Mouse (Mus musculus) kidney, embryonic 16.5 days (tissue): ENCODE results near the gene Lamtor1. TPM values are rescaled to one million over a fixed set of nuclear protein-coding genes. Genes with fewer than 3 reads are reported as not detected.
"Not testable (repeated sequence)": the region's sequence is repeated elsewhere in the genome, so short reads cannot be mapped to it uniquely, and the experiment has no call there.

Experiments
- ATAC-seq: fragments of 200-750 bp; cut with Nextera tagmentation; 2 replicates; pipeline ENCODE4 v1.8.0; 2017; ENCODE audit warnings: moderate TSS enrichment; ENCODE audit not compliant: low FRiP score, low TSS enrichment
- H3K27ac ChIP-seq: fragments of 300-500 bp; sonication (generic); 2 replicates; pipeline ENCODE4 v1.5.1; 2014; ENCODE audit warnings: low read length
- H3K27me3 ChIP-seq: fragments of 300-500 bp; sonication (generic); 2 replicates; pipeline ENCODE4 v1.6.1; 2014; ENCODE audit warnings: low read length, control low read depth, mixed read lengths; ENCODE audit not compliant: insufficient read depth
- H3K36me3 ChIP-seq: fragments of 300-500 bp; sonication (generic); 2 replicates; pipeline ENCODE4 v1.6.1; 2014; ENCODE audit warnings: low read length, control low read depth, mixed read lengths; ENCODE audit not compliant: insufficient read depth
- H3K4me1 ChIP-seq: fragments of 300-500 bp; sonication (generic); 2 replicates; pipeline ENCODE4 v1.6.1; 2014; ENCODE audit warnings: low read length, control low read depth, mixed read lengths; ENCODE audit not compliant: insufficient read depth
- H3K4me2 ChIP-seq: fragments of 300-500 bp; sonication (generic); replicated peaks from 2 replicates; pipeline ENCODE4 v1.6.1; 2014; ENCODE audit warnings: low read depth, low read length
- H3K4me3 ChIP-seq: fragments of 300-500 bp; sonication (generic); 2 replicates; pipeline ENCODE4 v1.5.1; 2014; ENCODE audit warnings: mild to moderate bottlenecking, low read length
- H3K9ac ChIP-seq: fragments of 300-500 bp; sonication (generic); replicated peaks from 2 replicates; pipeline ENCODE4 v1.6.1; 2014; ENCODE audit warnings: low read length
- H3K9me3 ChIP-seq: fragments of 300-500 bp; sonication (generic); 2 replicates; pipeline ENCODE4 v1.6.1; 2016; ENCODE audit warnings: low read length, control low read depth
- WGBS: fragments of 180-500 bp; shearing (Covaris S2); extraction: QIAGEN DNeasy Blood & Tissue Kit; methylation state at CpG from one replicate; pipeline ENCODE4 v1.1.7; 2014; 5-methylcytosine and 5-hydroxymethylcytosine counted together
- polyA plus RNA-seq: library from polyadenylated mRNA; unstranded; fragments of >200 nt; fragmentation: Nextera tagmentation; extraction: Ambion mirVana; gene quantifications from 2 replicates; pipeline ENCODE4 v1.2.1, GENCODE M21; 2015

Lamtor1 gene
- polyA plus RNA-seq, 1 experiment from 2014 or later, result 183 TPM

DNA sequence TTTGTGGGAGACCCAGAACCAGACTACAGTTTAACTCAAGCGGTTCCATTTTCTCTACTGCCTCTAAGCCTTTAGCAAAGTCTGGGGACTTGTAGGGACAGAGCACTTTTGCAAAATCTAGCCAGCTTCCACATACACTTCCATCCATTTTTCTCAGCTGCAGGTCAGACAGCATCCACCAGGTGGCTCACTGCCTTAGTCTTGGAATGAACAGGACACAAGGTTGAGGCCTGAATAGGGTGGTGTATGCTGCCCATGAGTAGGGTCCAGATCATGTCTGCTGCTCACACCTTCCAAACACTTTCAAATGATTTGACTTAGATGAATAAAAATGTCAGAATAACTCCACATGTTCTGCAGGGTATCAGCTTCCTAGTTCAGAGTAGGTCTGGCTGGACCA is 12.4 kb downstream of the Lamtor1 start:
- Histone ChIP-seq H3K9me3 (no peaks in the 10 kb centered on the region), H3K4me2 (no peak overlapping the region), H3K27me3 (no peaks in the 10 kb centered on the region), H3K4me1 (no peaks in the 10 kb centered on the region), H3K9ac (no peak overlapping the region), H3K27ac (no peak overlapping the region), H3K4me3 (no peak overlapping the region), H3K36me3 (peaks cover 24% of the 10 kb centered on the region)
- ATAC-seq, result peak; percentile 87
- 30% methylated on average over 1 of the region's 1 CpGs for WGBS

DNA sequence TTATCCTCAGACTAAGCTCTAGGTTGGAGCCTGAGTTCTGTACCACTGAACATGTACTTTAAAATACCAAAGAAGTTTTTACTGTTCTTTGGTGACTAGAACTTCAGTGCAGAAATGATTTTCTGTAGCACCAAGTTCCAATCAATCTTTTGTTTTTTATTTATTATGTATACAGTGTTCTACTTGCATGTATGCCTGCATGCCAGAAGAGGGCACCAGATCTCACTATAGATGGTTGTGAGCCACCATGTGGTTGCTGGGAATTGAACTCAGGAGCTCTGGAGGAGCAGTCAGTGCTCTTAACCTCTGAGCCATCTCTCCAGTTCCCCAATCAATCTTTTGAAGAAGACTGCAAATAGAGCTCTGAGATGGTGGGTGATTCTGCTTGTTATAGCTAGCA is 20.2 kb downstream of the Lamtor1 start:
- not testable (repeated sequence) for ATAC-seq, H3K4me3 ChIP-seq, H3K4me1 ChIP-seq, H3K4me2 ChIP-seq, H3K9me3 ChIP-seq, H3K27me3 ChIP-seq, H3K36me3 ChIP-seq, H3K9ac ChIP-seq, H3K27ac ChIP-seq

DNA sequence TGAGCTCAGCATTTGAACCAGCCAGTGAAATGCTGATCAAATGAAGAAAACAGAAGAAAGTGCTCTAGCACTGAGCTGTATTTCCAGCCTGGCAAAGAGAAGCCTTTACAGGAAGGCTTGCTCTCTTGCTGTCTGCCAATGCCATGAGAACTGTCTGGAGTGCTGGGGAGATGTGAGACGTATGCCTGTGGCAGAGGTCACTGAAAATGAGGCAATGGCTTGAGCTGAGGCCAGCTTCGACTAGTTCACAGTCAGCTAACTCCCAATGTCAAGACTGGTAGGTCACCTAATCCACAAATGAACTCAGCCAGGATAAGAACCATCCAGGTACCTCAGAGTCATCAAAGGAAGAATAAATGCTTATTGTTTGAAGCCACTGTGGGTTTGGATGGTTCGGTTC is 22.4 kb downstream of the Lamtor1 start:
- Histone ChIP-seq H3K4me1 (0 out of 2 replicates have a peak, but pooled peaks cover 6% of the 10 kb centered on the region), H3K9ac (no peak overlapping the region), H3K4me2 (no peak overlapping the region), H3K27ac (no peak overlapping the region), H3K36me3 (no peaks in the 10 kb centered on the region), H3K9me3 (no peaks in the 10 kb centered on the region), H3K27me3 (no peaks in the 10 kb centered on the region), H3K4me3 (no peak overlapping the region)
- WGBS, result 80% methylated on average over 3 of the region's 3 CpGs
- ATAC-seq, result no peak

DNA sequence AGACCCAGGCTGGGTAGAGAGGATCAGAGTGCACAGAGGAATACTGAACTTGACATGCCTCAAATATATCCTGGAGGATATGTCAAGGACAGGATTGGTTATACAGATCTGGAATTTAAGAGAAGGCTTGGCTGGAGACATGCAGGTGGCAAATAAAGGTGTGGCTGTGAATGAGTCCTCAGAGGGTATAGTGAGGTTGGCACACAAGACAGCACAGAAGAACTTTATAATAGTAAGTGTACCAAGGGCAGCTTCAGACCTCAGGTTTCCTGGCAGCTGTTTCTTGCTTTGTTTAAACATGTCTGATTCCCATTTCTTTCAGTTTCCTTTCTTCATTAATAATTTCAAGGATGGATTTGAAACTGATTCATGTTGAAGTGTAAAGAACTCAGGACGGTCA is 26.8 kb downstream of the Lamtor1 start:
- Histone ChIP-seq H3K27ac (no peak overlapping the region), H3K4me1 (peaks cover 17% of the 10 kb centered on the region; the same call in 1 of the 2 replicates), H3K27me3 (no peaks in the 10 kb centered on the region), H3K36me3 (no peaks in the 10 kb centered on the region), H3K9ac (no peak overlapping the region), H3K9me3 (no peaks in the 10 kb centered on the region), H3K4me3 (peak overlapping the region; percentile 10; the same call in 1 of the 2 replicates), H3K4me2 (peak overlapping the region; percentile 78)
- 81% methylated on average over 1 of the region's 1 CpGs for WGBS
- no peak for ATAC-seq

DNA sequence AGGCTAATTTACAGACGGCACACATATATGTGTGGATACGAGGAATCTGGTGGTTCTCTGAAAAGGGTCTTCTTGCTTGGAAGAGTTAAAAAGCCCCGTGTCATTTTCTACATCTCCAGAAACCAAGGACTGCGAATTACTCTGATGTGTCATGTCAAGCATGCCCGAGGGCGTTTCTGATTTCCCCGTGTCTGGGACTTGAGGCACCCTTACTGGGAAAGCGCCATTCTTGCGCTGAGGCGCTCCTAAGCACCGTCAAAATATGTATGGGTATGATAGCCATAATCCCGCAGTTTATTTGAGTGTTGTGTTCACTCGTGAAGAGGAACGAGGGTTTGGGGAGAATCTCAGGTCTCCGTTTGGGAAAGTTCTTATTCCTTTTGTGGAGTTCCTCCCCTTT is 27.6 kb downstream of the Lamtor1 start:
- H3K4me3 ChIP-seq, result peak overlapping the region; percentile 65
- peaks cover 17% of the 10 kb centered on the region; the same call in 1 of the 2 replicates for H3K4me1 ChIP-seq
- H3K27me3 ChIP-seq, result no peaks in the 10 kb centered on the region
- peak overlapping the region; percentile 78 for H3K4me2 ChIP-seq
- peak; percentile 35 for ATAC-seq
- peak overlapping the region; percentile 78 for H3K9ac ChIP-seq
- no peaks in the 10 kb centered on the region for H3K36me3 ChIP-seq
- peak overlapping the region; percentile 59 for H3K27ac ChIP-seq
- WGBS, result 4% methylated on average over 15 of the region's 15 CpGs
- no peaks in the 10 kb centered on the region for H3K9me3 ChIP-seq

DNA sequence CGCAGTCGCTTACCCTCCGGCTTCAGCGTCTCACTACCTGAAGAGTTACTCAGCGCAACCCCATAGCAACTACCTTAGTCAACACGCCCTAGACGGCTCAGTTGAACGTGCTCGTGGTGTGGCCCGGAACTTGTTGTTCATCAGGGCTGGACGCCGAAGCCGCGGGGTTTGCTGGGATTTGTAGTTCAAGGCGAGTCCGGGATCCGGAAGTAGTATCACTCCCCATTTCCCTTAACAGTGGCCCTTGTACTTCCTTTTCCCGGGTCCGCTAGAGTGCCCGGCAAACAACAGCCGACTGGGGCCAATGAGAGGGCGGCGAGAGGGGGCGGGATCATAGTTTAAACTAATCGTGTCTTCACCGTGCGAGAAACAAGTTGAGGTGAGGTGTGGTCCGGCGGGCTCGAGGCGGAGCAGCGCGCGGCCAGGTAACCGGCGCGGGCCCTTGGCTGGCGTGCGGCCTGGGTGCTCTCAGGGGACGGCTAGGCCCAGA is 28.1 kb downstream of the Lamtor1 start, which contains the start of the genes Lrrc51 and Numa1:
Gene Lrrc51 (minus strand): TSS at position 145 of the 490 bp plus-strand sequence.
Gene Numa1 (plus strand): TSS at position 361 of the 490 bp plus-strand sequence.
- peak; percentile 99 for ATAC-seq
- peaks cover 17% of the 10 kb centered on the region; the same call in 1 of the 2 replicates for H3K4me1 ChIP-seq
- peak within 1 kb of the TSS; percentile 59 for H3K27ac ChIP-seq
- peak within 1 kb of the TSS; percentile 78 for H3K4me2 ChIP-seq
- peak within 1 kb of the TSS; percentile 78 for H3K9ac ChIP-seq
- peak within 1 kb of the TSS; percentile 65 for H3K4me3 ChIP-seq
- no peaks in the 10 kb centered on the region for H3K9me3 ChIP-seq
- no peaks in the 10 kb centered on the region for H3K36me3 ChIP-seq
- no peaks in the 10 kb centered on the region for H3K27me3 ChIP-seq
- WGBS, result under 1% methylated on average over 40 of the region's 40 CpGs

DNA sequence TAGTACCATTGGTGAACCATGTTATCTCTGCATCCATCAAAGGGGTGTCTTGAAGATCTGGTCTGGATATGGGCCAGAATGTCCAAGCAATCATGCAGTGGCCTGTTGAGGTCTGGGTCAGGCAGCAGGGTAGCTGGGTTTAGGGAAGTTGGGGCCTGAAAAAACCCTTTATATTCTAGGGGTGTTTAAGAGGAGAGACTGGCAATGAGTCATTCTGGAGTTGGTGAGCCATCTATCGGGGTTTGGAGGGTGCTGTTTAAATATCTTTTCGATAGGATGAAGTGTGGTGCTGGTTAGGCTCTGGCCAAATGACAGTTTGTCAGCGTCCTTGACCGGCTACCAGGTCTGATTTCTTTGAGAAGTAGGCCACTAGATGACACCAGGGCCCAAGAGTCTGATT is 30.3 kb downstream of the Lamtor1 start:
- 94% methylated on average over 4 of the region's 4 CpGs for WGBS
- no peak overlapping the region for H3K4me3 ChIP-seq
- no peak overlapping the region for H3K4me2 ChIP-seq
- 0 out of 2 replicates have a peak, but pooled peaks cover 3% of the 10 kb centered on the region for H3K36me3 ChIP-seq
- H3K27ac ChIP-seq, result no peak overlapping the region
- ATAC-seq, result no peak
- H3K9me3 ChIP-seq, result no peaks in the 10 kb centered on the region
- H3K27me3 ChIP-seq, result no peaks in the 10 kb centered on the region
- peaks cover 17% of the 10 kb centered on the region; the same call in 1 of the 2 replicates for H3K4me1 ChIP-seq
- H3K9ac ChIP-seq, result no peak overlapping the region

DNA sequence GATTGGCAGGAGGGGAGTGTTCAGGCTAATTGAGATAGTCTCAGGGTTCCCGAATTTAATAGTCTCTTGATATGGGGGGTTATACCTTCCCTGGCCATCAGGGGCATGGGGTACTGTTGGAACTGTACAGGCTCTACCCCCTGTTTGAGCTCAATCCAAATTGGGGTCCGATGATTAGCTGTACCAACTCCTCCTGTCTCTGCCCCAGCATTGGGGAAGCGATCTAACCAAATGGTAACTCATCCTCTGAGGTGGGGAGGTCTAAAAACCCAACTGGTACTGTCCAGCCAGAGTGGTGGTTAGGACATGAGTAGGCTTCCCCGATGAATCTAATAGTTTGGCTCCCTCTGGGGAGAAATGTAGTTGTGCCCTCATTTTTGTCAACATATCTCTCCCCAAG is 31.3 kb downstream of the Lamtor1 start:
- Histone ChIP-seq H3K9ac (no peak overlapping the region), H3K4me3 (no peak overlapping the region), H3K4me1 (peaks cover 17% of the 10 kb centered on the region; the same call in 1 of the 2 replicates), H3K27ac (no peak overlapping the region), H3K27me3 (no peaks in the 10 kb centered on the region), H3K36me3 (0 out of 2 replicates have a peak, but pooled peaks cover 3% of the 10 kb centered on the region), H3K9me3 (no peaks in the 10 kb centered on the region), H3K4me2 (no peak overlapping the region)
- ATAC-seq, result no peak
- WGBS, result 99% methylated on average over 4 of the region's 4 CpGs

DNA sequence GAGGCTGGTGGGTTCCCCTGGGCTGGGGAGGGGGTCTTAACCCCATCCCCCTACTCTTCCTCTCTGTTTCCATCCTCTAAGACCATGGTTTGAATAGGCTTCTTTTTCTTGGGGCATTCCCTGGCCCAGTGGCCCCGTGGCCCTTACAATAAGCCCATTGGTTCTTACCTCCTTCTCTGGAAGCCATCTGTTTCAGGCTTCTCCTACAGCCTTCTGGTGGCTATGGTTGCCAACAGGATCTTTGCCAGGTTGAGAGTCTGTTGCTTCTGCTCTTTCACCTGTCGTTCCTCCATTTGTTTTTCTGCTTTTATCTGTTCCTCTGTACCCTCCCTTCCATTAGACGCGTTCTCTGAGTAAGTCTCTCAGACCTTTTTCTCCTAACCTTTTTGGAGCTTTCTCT is 31.9 kb downstream of the Lamtor1 start:
- ATAC-seq, result no peak
- Histone ChIP-seq H3K27ac (no peak overlapping the region), H3K9me3 (no peaks in the 10 kb centered on the region), H3K4me1 (peaks cover 15% of the 10 kb centered on the region; the same call in 1 of the 2 replicates), H3K36me3 (0 out of 2 replicates have a peak, but pooled peaks cover 3% of the 10 kb centered on the region), H3K4me2 (no peak overlapping the region), H3K27me3 (no peaks in the 10 kb centered on the region), H3K4me3 (no peak overlapping the region), H3K9ac (no peak overlapping the region)
- 96% methylated on average over 4 of the region's 4 CpGs for WGBS

DNA sequence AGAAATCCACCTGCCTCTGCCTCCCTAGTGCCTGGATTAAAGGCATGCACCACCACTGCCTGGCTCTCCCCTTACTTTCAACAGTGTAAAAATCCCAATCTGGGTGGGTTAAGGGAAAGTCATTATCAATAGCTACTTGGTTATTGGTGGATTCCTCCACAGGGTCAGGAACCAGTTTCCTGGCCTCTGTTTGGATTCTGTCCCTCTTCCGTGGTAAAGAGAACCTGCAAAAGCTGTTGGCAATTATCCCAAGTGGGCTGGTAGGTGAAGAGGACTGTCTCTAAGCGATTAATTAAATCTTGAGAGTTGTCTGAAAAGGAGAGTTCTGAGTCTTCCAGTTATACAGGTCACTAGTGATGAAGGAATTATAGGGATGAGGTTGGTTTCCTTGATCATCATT is 32.6 kb downstream of the Lamtor1 start:
- Histone ChIP-seq H3K4me1 (peaks cover 11% of the 10 kb centered on the region; the same call in 1 of the 2 replicates), H3K4me2 (no peak overlapping the region), H3K4me3 (no peak overlapping the region), H3K9ac (no peak overlapping the region), H3K9me3 (no peaks in the 10 kb centered on the region), H3K27me3 (no peaks in the 10 kb centered on the region), H3K36me3 (0 out of 2 replicates have a peak, but pooled peaks cover 3% of the 10 kb centered on the region), H3K27ac (no peak overlapping the region)
- no peak for ATAC-seq
- WGBS, result 79% methylated on average over 2 of the region's 2 CpGs
